Mouse (Mus musculus) left cerebral cortex, adult 18-20 months (tissue): ENCODE results near the gene Sptan1. TPM values are rescaled to one million over a fixed set of nuclear protein-coding genes. Genes with fewer than 3 reads are reported as not detected.

Source experiments
- DNase-seq, 2 experiments: peaks; one replicate each; pipeline ENCODE4 v3.0.0; 2021 to 2022; ENCODE audit warnings: low spot score in 2 of 2, mixed read lengths in 1 of 2
- long read RNA-seq, 2 experiments: library from polyadenylated mRNA; stranded (forward); transcript quantifications; one replicate each; pipeline ENCODE4 v2.0.0; 2021
- total RNA-seq, 2 experiments: library from RNA; stranded (reverse); gene quantifications; 2 replicates each; pipeline ENCODE4 v1.2.3; 2021

Gene Sptan1
- 100 to 1,000 TPM; 825 to 827 TPM for total RNA-seq
- long read RNA-seq, experiment 1, partial matches to known transcripts, result 136 of 180 reads
- long read RNA-seq, experiment 1, other reads (novel, unspliced or antisense), result 39 of 180 reads
- long read RNA-seq, experiment 2, partial matches to known transcripts, result 81 of 106 reads
- long read RNA-seq, experiment 2, other reads (novel, unspliced or antisense), result 22 of 106 reads

DNA sequence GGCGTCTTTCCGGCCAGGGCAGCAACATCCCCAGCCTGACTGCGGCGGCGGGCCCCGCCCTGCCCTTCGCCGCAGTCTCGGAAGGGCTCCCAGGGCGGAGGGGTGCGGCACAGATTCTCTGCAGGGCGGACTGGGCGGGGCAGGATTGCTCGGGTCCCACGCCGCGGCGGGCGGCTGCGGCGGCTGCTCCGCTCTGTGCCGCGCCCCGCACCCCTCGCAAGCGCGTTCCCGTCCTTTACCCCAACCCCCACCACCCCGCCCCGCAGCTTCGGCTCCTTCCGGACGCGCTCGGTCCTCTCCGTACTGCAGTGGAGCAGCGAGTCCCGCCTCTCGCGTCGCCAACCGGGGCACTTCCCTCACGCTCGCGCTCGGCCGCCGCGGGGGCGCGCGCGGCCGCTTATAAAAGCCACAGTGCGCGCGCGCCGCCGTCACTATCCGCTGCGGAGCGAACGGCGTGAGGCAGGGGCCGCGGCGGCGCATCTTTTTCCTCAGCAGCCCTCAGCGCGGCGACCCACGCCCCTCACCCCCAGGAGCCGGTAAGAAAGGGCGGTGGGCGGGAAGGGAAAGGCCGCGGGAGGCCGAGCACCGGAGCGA, at the start of gene Sptan1:
Gene Sptan1, plus strand, starts transcription at position 311 of the 594 bp plus-strand sequence.
- peak; percentile 98 for DNase-seq

DNA sequence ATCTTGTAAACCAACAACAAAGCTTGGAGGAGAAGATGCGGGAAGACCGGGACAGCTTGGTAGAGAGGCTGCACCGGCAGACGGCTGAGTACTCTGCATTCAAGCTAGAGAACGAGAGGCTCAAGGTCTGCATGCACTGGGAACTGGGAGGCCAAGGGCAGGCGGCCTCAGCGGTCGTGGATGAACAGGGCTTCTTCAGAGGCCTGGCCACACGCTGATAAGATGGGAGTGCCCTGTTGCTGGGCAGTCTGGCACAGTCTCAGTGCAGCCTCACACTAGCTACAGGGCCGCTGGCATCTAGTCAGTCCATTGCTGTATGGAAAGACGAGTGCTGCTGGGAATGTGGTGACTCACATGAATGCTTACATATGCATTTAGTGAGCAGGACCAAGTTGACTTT, 47.7 kb upstream of the Sptan1 start:
- no peak for DNase-seq

DNA sequence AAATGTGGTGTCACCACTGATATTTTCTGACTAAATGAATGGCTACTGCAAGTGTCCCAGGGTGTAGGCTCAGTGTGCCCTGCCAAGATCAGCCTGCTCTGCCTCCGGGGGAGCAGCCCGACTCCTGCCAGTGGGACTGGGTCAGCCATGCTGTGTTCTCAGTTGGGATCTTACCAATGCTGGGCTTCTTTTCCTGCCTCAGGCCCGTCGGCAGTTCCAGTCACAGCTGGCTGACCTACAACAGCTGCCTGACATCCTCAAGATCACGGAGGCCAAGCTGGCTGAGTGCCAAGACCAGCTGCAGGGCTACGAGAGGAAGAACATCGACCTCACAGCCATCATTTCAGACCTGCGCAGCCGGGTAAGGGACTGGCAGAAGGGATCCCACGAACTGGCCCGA, 43.3 kb upstream of the Sptan1 start:
- DNase-seq, result peak; percentile 9 to 19

DNA sequence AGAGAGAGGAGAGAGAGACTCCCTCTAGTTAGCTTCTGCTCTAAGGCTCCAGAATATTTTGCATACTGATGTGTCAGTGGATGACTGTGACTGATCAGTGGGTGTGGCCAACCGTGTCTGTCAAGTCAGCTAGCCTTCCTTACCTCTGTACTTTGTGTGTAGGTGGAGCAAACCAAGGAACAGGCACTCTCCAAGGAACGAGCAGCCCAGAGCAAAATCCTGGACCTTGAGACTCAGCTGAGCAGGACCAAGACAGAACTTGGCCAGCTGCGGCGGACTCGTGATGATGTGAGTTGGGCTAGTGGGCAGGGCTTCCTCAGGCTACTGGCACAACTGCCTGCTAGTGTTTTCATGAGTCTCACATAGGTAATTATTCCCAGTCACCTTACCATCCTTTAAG, 38.8 kb upstream of the Sptan1 start:
- no peak for DNase-seq

DNA sequence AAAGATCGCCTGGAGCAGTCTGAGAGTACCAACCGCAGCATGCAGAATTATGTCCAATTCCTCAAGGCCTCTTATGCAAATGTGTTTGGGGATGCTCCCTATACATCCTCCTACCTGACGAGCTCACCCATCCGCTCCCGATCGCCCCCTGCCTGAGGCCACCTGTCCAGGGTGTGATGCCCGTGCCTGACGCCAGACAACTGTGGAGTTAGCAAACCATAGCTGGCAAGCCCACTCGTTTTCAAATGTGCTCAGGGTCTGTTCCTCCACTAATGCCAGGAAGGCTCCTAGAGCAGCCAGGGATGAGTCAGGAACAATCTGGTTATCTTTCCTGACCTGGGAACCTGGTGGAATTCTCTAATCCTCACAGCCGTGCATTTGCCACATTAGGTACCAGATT, 34.9 kb upstream of the Sptan1 start:
- no peak for DNase-seq

DNA sequence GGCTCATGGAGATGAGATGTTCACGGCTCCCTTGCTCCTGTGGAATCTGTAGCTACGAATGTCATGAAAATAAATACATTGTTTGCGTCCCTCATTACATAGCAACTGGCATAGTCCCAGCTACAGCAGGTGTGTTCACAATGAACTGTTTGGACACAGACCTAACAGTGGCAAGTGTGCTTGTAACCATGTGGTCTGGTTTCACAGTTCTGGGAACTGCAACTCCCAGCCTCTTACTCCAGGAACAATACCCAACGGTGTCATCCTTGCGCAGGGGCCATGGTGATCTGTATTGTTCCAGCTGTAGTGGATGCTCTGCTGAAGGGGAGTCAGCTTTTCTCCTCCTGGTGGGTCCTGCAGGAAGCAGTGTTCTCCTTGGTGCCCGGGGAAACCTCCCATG, 34.2 kb upstream of the Sptan1 start:
- DNase-seq, result no peak

DNA sequence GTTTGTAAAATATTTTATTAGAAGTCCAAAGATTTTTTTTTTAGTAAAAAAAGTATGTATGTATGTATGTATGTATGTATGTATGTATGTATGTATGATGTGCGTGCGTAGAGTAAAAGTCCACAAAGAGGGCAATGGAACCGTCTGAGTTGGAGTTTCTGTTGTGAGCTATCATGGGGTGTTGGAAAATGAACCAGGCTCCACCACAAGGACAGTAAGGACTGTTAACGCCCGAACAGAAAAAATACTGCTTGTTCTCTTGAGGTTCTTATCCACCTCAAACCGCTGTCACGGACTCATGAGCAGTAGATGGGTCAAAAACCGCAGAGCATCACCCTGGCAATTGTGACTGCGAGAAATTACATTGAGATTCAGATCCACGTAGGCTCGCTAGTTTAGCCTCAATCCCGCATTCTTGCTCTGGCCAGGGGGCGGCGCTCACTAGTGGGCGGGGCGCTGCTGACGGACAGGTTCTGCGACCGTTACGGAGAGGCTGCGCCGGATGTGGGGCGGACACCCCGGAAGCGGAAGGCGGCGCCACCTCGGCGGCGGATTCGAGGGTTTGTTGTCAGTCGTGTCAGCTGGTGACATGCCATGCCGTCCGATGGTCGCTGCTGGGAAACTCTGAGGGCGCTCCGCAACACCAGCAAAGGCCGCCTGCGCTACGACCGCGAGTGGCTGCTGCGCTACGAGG, 30.3 kb upstream of the Sptan1 start, which contains the start of gene Gle1:
Gene Gle1, plus strand, starts transcription at position 521 of the 694 bp plus-strand sequence.
- DNase-seq, result peak; percentile 97 to 98

DNA sequence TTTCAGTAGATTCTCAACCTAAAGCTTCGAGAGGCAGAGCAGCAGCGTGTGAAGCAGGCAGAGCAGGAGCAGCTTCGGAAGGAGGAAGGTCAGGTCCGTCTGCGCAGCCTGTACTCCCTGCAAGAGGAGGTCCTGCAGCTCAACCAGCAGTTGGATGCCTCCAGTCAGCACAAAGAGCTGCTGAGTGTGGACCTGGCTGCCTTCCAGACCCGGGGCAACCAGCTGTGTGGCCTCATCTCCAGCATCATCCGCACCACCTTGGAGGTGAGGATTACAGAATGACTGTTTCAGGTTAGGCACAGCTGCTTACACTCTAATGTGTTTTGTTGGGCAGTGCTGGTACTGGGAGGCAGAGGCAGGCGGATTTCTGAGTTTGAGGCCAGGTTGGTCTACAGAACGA, 25.3 kb upstream of the Sptan1 start:
- no peak for DNase-seq

DNA sequence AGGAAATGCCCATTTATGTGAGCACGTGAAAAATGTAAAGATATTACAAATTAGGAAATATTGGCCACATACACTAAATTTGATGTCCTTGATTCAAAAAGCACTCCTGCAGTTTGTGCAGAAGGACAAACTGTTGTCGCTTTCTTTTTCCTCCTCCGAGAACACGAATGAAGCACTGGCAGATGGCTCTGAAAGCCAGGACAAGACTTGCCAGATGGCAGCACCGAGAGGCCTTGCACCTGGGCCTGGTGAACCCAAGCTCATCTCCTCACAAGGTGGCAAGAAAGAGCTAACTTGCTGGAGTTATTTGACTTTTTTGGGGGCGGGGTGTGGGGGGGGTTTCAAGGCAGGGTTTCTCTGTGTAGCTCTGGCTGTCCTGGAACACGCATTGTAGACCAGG, 24.5 kb upstream of the Sptan1 start:
- DNase-seq, result no peak

DNA sequence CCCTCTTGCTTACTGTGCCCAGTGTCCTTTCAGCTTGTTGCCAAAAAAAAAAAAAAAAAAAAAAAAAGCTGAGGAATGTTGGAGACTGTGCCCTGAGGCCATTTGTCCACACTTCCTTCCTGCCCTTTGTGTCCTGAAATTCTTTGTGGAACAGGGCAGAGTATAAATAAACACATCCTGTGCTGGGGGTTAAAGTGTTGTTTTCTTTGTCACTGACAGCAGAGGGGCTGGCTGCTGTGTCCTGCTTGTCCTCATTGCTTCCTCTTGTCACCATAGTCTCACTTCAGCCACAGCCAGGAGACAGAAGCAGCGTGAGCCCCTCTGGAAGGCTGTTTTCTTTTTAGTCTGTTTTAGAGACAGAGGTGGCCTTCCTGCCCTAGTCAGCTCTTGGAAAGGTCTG, 20.6 kb upstream of the Sptan1 start:
- DNase-seq, result no peak

DNA sequence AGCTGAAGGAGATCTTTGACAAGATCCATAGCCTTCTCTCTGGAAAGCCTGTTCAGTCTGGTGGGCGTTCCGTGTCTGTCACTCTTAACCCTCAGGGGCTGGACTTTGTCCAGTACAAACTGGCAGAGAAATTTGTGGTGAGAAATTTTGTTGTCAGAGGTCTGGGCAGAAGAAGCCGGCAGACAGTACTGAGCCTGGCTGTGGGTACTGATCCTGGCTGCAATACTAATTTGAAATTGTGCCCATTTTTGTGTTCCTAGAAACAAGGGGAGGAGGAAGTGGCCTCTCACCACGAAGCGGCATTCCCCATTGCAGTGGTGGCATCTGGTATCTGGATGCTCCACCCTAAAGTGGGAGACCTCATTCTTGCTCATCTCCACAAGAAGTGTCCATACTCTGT, 16.5 kb upstream of the Sptan1 start:
- DNase-seq, result no peak

DNA sequence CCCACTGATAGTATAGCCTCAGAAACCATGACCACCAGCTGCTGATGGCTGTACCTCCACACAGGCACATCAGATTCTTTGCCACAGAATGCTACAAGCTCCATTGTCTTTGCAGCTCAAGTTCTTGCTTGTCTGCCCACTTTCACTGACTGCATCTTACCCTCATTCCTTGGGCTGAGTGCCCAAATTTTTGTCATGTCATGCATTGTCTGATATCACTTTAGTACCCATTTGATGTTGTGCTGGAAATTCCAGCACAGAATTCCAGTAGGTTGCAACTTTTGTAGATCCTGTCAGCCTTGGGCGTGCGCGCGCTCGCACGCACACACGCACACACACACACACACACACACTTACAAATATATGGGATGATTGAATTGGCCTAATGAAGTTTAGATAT, 4.1 kb upstream of the Sptan1 start:
- no peak for DNase-seq

DNA sequence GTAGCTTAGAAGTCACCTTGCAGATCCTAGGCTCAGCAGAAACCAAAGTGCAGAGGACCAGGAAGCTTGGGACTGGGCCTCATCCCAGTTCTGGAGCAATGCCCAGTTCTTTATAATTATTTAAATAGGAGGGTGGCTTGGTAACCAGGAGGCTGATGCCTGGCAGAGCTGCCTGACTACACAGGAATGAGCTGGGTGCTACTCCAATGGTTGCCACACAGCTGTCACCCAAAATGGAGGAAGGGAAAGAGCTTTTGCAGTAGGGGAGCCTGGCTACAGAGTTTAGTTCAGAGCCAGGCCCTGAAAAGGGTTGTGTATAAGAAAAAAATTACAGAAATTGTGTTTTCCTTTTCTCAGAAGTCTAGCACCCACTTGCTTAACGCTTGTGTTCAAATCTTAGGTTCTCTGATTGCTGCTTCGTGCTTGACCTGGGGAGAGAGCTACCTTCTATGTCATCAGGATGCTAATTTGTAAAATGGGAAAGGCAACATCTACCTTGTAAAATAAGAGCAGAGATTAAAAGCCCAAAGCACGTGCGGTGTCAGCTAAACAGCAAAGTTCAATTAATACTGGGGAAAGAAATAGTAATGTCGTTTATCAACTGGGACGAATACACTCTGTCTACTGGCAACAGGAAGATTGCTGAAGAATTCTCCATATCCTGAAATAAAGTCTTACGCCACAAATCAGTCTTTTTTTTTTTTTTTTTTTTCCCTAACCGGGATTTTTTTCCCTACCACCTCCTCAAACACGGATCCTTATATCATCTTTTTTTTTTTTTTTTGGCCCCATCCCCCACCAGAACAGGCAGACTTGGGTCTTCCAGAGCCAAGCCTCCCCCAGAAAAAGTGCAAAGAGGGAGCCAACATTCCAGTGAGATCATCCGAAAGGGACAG, 758 bp upstream of the Sptan1 start:
- DNase-seq, result peak in 1 of 2 experiments; percentile 36

DNA sequence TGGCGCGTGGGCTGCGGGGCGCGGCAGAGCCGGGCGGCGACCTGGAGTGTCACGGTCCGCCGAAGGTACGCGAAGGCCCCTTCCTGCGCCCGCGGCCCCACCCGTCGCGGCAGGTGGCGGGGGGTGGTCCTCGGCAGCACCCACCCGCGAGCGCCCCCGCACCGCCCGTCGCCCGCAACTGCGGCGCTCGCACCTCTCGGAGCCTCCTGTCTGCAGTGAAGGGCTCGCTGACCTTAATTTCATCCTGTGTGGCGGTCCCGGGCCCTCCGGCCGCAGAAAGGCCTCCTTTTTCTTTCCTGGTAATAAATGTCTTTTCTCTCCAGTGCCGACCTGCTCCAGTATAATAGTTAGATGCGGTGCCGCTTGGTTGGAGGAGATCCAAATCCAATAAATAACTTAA, 546 bp downstream of the Sptan1 start:
- DNase-seq, result peak; percentile 50 to 57

DNA sequence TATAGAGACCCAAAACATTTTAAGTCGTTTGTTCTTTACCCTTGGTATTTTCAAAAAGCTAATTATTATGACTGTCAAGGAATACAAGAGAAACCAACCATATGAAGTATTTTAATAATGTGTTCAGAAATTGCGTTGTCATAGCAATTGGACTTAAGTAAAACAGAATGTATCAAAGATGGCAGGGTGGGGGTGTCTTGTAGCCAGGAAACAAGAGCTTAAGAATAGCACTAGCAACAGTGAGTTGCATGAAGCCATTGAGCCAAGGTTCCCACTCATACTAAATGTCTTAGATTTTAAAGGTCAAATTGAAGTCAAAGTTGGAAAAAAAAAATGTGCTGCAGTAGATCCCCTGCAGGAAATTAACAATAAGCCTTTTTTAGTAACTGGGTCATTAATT, 1.5 kb downstream of the Sptan1 start:
- DNase-seq, result no peak

DNA sequence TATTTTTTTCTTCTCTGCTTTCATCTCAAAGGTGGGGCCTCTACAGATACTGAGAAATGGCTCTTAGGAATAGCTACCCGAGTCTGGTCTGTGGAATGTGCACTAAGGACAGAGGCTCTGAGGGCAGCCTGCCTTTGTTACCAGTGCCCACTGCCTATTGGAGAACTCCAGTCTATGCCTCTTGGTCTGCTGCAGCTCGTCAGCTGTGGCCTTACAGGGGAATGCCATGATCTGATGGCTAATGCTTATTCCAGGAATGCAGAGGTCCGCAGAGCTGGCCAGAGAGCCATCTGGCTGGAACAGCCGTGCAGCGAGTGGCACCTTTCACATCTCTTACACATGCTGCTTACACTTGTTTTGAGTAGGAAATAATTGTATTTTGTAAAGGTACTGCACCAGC, 2.4 kb downstream of the Sptan1 start:
- no peak for DNase-seq

DNA sequence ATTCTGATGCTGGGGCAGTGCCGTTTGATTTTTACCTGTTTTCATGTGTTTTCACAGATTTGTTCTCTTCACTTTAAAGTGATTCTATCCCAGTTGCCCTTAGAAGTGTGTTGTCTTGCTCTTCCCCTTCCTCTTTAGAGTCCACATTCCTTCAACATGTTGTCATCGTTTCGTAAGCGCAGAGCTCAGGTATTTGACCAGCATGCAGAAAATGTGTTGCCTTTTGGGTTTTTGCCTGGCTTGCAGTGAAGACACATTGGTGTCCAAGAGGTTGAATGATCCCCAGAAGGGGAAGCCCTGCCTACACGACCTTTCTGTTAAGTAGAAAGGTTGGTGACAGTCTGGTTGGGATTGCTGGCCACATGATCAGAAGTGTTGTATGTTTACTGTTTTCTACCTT, 3.3 kb downstream of the Sptan1 start:
- DNase-seq, result no peak

DNA sequence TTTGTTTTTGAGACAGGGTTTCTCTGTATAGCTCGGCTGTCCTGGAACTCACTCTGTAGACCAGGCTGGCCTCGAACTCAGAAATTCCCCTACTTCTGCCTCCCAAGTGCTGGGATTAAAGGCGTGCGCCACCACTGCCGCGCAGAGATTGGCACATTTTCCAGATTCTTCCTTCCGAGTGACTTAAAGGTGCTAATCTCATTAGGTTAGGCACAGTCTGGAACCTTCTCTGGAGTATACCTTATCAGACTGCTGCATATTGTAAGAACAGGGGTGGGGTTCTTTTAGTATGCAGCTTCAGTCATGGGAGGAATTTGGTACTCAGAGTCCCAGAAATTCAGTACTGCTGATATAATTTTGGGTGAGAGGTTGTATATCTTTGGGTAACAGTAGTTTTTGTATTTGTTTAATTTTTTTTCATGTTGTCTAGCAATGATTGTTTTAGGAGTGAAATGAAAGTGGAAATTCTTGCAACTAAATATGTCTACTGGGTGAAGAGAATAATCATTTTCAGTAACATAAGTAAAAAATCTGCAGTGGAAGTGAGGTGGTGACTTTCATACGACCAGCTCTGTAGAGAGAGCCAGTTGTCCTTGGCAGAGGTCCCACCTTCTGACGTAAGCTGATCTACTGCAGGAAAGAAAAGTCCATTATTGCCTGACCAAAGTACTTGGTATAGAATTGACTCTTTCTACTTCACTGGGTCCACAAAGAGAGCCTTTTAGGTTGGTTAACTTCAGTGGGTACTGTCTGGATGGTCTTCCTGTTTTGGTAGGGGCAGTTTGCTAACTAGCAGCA, 6.7 kb downstream of the Sptan1 start:
- peak; percentile 53 to 61 for DNase-seq

DNA sequence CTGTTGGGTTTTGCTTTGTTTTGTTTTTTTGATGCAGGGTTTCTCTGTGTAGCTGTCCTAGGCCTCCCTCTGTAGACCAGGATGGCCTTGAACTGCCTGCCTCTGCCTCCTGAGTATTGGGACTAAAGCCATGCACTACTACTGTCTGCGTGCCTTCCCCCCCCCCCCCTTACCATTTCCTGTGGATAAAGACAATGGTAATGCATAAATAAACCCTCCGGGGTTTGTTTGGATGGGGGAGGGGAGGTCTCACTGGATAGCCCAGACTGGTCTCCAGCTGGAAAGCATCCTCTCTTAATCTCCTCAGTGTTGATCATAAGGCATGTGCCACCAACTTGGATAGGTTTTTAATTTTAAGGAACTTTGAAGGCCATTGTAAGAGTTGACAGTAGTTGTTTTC, 8.2 kb downstream of the Sptan1 start:
- no peak for DNase-seq

DNA sequence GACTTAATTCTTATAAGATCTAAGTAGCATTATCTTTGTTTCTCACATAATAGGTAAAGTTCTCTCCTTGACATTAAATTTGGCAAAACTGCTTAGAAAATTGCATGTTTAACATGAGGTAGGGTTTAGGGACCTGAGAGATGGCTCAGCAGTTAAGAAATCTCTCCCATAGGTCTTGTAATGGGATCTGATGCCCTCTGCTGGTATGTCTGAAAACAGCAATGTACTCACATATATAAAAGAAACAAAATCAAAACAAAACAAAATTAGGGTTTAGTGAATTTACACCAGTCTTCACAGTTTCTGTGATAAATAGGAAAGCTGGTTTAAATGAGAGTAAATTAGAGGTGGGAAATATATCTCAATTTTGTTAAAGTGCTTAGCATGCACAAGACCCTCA, 11.9 kb downstream of the Sptan1 start:
- DNase-seq, result peak in 1 of 2 experiments; percentile 47

DNA sequence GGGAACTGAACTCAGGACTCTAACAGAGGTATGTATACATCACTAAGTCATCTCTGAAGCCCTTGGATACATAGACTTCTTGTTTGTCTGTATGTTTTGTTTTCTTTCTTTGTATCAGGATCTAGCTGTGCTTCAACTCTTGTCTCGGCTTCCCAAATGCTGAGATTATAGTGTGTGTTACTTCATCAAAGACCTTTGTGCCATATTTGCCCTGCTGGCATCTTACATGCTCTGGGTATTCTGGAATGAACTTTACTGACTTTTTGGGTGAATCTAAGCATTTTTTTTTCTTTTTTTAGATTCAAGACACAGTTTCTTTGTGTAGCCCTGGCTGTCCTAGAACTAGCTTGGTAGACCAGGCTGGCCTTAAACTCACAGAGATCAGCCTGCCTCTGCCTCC, 15.3 kb downstream of the Sptan1 start:
- DNase-seq, result no peak
